Mouse (Mus musculus) left cerebral cortex, adult 2 months (tissue): ENCODE data around the gene Ugt1a6b. TPM values are rescaled to one million over a fixed set of nuclear protein-coding genes. Genes with fewer than 3 reads are reported as not detected.
"Not testable (repeated sequence)": the region's sequence is repeated elsewhere in the genome, so short reads cannot be mapped to it uniquely, and the experiment has no call there.

Experiments
- DNase-seq, 2 experiments: peaks; one replicate each; pipeline ENCODE4 v3.0.0; 2021 to 2022; ENCODE audit warnings: low spot score in 2 of 2, mixed read lengths in 1 of 2; ENCODE audit errors: extremely low spot score in 1 of 2
- H3K27ac ChIP-seq: fragments of 200-600 bp; 2 replicates; pipeline ENCODE4 v1.8.1; 2022
- H3K4me3 ChIP-seq: fragments of 200-600 bp; 2 replicates; pipeline ENCODE4 v1.8.1; 2022
- CTCF ChIP-seq: fragments of 200-600 bp; IDR thresholded peaks from 2 replicates; pipeline ENCODE4 v1.8.1; 2022; ENCODE audit warnings: antibody characterized with exemption, mild to moderate bottlenecking, moderate library complexity
- intact Hi-C: fragments of 180-260 bp; cut with DNase I; formaldehyde crosslinking; loops from one replicate; pipeline ENCODE4 v1.15.1; 2025
- total RNA-seq, 2 experiments: library from RNA; stranded (reverse); gene quantifications; 2 replicates each; pipeline ENCODE4 v1.2.3; 2021

Ugt1a6b gene
- total RNA-seq, 2 experiments from 2014 or later = not detected

DNA sequence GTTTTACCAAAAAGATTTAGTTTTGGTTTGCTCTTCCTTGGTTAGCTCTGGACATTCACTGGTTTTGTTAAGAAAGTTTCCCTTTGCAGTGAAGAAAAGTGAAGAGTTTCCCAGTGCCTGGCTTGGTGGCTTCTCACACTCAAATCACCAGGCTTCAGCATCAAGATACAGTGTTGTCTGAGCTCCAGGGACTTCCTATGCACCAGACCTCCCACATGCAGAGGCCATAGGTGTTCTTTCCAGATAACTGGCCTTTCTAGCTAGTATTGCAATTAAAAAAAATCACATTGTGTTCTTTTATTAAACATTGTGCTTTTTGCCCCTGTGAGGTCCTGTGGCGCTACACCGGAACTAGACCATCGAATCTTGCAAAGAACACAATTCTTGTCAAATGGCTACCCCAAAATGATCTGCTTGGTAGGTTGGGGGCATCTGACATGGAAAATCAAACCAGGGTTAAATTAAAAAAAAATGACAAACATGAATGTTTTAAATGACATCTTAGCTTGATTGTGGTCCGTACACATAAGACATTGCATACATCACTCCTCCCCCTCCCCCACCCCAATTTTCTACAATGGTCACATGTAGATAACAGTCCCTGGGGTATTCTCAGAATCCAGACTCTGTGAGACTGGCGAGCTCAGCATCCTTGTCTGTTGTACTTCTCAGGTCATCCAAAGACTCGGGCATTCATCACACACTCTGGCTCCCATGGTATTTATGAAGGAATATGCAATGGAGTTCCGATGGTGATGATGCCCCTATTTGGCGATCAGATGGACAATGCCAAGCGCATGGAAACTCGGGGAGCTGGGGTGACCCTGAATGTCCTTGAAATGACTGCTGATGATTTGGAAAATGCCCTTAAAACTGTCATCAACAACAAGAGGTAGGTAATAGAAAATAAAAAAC, 112.7 kb downstream of the Ugt1a6b start:
- TF ChIP-seq CTCF = no peak
- Histone ChIP-seq H3K4me3 (no peak overlapping the region), H3K27ac (no peak overlapping the region)
- no peak for DNase-seq
- intact Hi-C loops = no loop called here

- Histone ChIP-seq H3K4me3 (no peak overlapping the region), H3K27ac (no peak overlapping the region)
- DNase-seq = no peak
- intact Hi-C loops = no loop called here
- TF ChIP-seq CTCF = no peak
These were observed 113.5 kb downstream of the Ugt1a6b start for GRCm38 (mm10) chr1:88216551-88216950.

- intact Hi-C loops = no loop called here
- Histone ChIP-seq H3K4me3 (no peak overlapping the region), H3K27ac (no peak overlapping the region)
- peak in 1 of 2 experiments; percentile 14 for DNase-seq
- no peak; the same call in 1 of the 2 replicates for TF ChIP-seq CTCF
These were observed 114.1 kb downstream of the Ugt1a6b start for GRCm38 (mm10) chr1:88217144-88217543.

- intact Hi-C loops = no loop called here
These were observed 114.5 kb downstream of the Ugt1a6b start for GRCm38 (mm10) chr1:88217576-88217975.

GRCm38 (mm10) chr1:88218051-88218450, 115.0 kb downstream of the Ugt1a6b start:
- Histone ChIP-seq H3K27ac (no peak overlapping the region), H3K4me3 (no peak overlapping the region)
- intact Hi-C loops = no loop called here
- TF ChIP-seq CTCF = no peak
- peak in 1 of 2 experiments; percentile 22 for DNase-seq

More at GRCm38 (mm10) chr1:88217576-88217975, 114.5 kb downstream of the Ugt1a6b start:
- no peak for DNase-seq
- Histone ChIP-seq H3K27ac (no peak overlapping the region), H3K4me3 (no peak overlapping the region)
- no peak for TF ChIP-seq CTCF

DNA sequence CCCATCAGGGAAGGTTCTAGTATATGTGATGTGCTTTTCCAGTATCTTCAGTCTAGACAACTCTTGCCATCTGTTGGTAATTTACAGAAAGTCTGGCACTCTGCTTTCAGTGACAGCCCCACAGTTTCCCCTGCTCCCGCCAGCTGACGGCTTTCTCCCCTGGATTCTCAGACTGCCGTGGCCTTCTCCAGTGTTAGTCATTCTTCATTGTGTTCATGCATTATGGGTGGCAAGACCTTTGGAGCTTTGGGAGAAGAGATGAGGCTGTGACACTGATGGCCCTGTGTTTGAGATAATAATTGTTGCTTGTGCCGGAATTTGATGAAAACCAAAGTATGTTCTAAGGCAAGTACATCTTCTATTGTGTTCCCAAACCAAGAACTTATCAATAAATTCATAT, 115.5 kb downstream of the Ugt1a6b start:
- no peak for TF ChIP-seq CTCF
- intact Hi-C loops = no loop called here
- no peak overlapping the region for H3K4me3 ChIP-seq
- H3K27ac ChIP-seq = no peak overlapping the region
- DNase-seq = no peak

GRCm38 (mm10) chr1:88219054-88219453, 116.0 kb downstream of the Ugt1a6b start:
- no peak for TF ChIP-seq CTCF
- intact Hi-C loops = no loop called here
- H3K27ac ChIP-seq = no peak overlapping the region
- no peak overlapping the region for H3K4me3 ChIP-seq
- DNase-seq = no peak

DNA sequence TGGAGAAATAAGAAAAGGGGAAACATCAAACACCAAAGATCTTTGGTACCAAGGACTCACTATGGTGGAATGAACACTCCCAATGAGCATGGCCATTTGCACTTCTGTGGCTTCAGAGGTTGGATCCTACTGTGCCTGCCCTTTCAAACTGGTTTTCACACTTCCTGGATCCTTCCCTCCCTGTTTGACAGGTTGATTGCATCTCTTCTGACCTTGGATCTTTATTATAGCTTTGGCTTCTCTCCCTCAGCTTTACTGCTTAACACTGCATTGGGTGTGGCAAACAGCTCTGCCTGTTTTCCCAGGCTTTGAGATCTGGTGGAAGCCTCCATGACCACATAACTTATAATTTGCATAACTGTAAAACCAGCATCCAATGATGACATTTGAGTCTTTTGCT, 117.3 kb downstream of the Ugt1a6b start:
- Histone ChIP-seq H3K27ac (no peak overlapping the region), H3K4me3 (no peak overlapping the region)
- no peak for TF ChIP-seq CTCF
- intact Hi-C loops = no loop called here
- no peak for DNase-seq

DNA sequence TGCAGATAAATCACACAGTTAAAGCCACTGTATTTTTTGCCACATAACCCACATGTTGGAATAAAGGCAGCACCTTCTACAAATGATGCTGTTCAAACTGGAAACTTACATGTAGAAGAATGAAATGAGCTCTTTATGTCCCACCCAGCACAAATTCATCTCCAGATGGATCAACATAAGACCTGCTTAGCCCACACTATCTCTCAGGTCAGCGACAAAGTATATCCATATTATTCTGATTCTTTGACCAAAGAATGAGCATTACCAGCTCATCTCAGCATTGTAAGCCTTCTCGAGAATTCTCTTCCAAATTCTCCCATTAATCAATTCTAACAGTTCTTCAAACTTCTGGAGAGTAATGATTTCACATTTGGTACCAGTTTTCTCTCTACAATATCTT, 119.2 kb downstream of the Ugt1a6b start:
- DNase-seq = no peak
- TF ChIP-seq CTCF = no peak
- H3K27ac ChIP-seq = no peak overlapping the region
- H3K4me3 ChIP-seq = no peak overlapping the region
- intact Hi-C loops = no loop called here

GRCm38 (mm10) chr1:88223011-88223515, 120.0 kb downstream of the Ugt1a6b start:
- intact Hi-C loops, DNase-seq, H3K4me3 ChIP-seq, H3K27ac ChIP-seq: not testable (repeated sequence)

GRCm38 (mm10) chr1:88223591-88223990, 120.5 kb downstream of the Ugt1a6b start:
- intact Hi-C loops = no loop called here
- DNase-seq = peak in 1 of 2 experiments; percentile 12
- TF ChIP-seq CTCF = no peak
- H3K4me3 ChIP-seq = no peak overlapping the region
- H3K27ac ChIP-seq = no peak overlapping the region

- DNase-seq = no peak
- intact Hi-C loops = no loop called here
- no peak for TF ChIP-seq CTCF
- Histone ChIP-seq H3K4me3 (no peak overlapping the region), H3K27ac (no peak overlapping the region)
These were observed 121.2 kb downstream of the Ugt1a6b start for GRCm38 (mm10) chr1:88224029-88224776.

- intact Hi-C loops, DNase-seq, H3K4me3 ChIP-seq, H3K27ac ChIP-seq: not testable (repeated sequence)
These were observed 122.2 kb downstream of the Ugt1a6b start for GRCm38 (mm10) chr1:88225301-88225700.
